Mouse (Mus musculus) heart, embryonic 10.5 days (tissue): Measurements from ENCODE around the gene Rnf31. TPM values are rescaled to one million over a fixed set of nuclear protein-coding genes. Genes with fewer than 3 reads are reported as not detected.
A peak's percentile ranks its signal among the peaks of the same experiment; 100 is the strongest.

Experiments used
- DNase-seq: peaks from one replicate; pipeline ENCODE4 v3.0.0-alpha.2; 2017; ENCODE audit warnings: low spot score
- H3K27ac ChIP-seq: fragments of 300-500 bp; sonication (generic); 2 replicates; pipeline ENCODE4 v1.5.1; 2016; ENCODE audit warnings: mild to moderate bottlenecking
- H3K27me3 ChIP-seq: fragments of 300-500 bp; sonication (generic); 2 replicates; pipeline ENCODE4 v1.6.1; 2016; ENCODE audit warnings: mild to moderate bottlenecking; ENCODE audit not compliant: poor library complexity, insufficient read depth, severe bottlenecking
- H3K36me3 ChIP-seq: fragments of 300-500 bp; sonication (generic); 2 replicates; pipeline ENCODE4 v1.6.1; 2016; ENCODE audit warnings: mild to moderate bottlenecking, moderate library complexity
- H3K4me1 ChIP-seq: fragments of 300-500 bp; sonication (generic); 2 replicates; pipeline ENCODE4 v1.6.1; 2016; ENCODE audit warnings: mild to moderate bottlenecking
- H3K4me3 ChIP-seq: fragments of 300-500 bp; sonication (generic); 2 replicates; pipeline ENCODE4 v1.5.1; 2016; ENCODE audit warnings: mild to moderate bottlenecking, moderate library complexity
- H3K9me3 ChIP-seq: fragments of 300-500 bp; sonication (generic); 2 replicates; pipeline ENCODE4 v1.6.1; 2016; ENCODE audit warnings: mild to moderate bottlenecking, moderate library complexity
- WGBS: fragments of 180-500 bp; shearing (Covaris S2); methylation state at CpG from one replicate; pipeline ENCODE4 v1.1.7; 2016; 5-methylcytosine and 5-hydroxymethylcytosine counted together
- polyA plus RNA-seq: library from polyadenylated mRNA; unstranded; fragments of >200 nt; fragmentation: Nextera tagmentation; extraction: Ambion mirVana; gene quantifications from 2 replicates; pipeline ENCODE4 v1.2.1, GENCODE M21; 2016

Rnf31 gene
- polyA plus RNA-seq: 14.4 and 21.9 TPM in 2 replicates

GRCm38 (mm10) chr14:55591331-55591891, at the start of gene Rnf31:
Rnf31 (plus strand) TSS chr14:55591708.
- WGBS: under 1% methylated on average over 33 of the region's 33 CpGs
- peak; percentile 98 for DNase-seq
- H3K27ac ChIP-seq: peak within 1 kb of the TSS; percentile 96
- peaks cover 40% of the 10 kb centered on the region for H3K36me3 ChIP-seq
- peaks cover 31% of the 10 kb centered on the region for H3K4me1 ChIP-seq
- H3K4me3 ChIP-seq: peak within 1 kb of the TSS; percentile 98
- no peaks in the 10 kb centered on the region for H3K27me3 ChIP-seq
- H3K9me3 ChIP-seq: no peaks in the 10 kb centered on the region

- no peak for DNase-seq
- WGBS: 91% methylated on average over 12 of the region's 12 CpGs
- no peak overlapping the region for H3K4me3 ChIP-seq
- peaks cover 24% of the 10 kb centered on the region for H3K4me1 ChIP-seq
- peaks cover 45% of the 10 kb centered on the region for H3K36me3 ChIP-seq
- H3K27me3 ChIP-seq: no peaks in the 10 kb centered on the region
- H3K27ac ChIP-seq: no peak overlapping the region
- H3K9me3 ChIP-seq: no peaks in the 10 kb centered on the region
These were observed 49.2 kb upstream of the Rnf31 start for GRCm38 (mm10) chr14:55542268-55542667.

GRCm38 (mm10) chr14:55544334-55544733, 47.2 kb upstream of the Rnf31 start:
- Histone ChIP-seq H3K36me3 (peaks cover 66% of the 10 kb centered on the region), H3K9me3 (no peaks in the 10 kb centered on the region), H3K27ac (no peak overlapping the region), H3K4me1 (peaks cover 24% of the 10 kb centered on the region), H3K4me3 (no peak overlapping the region), H3K27me3 (no peaks in the 10 kb centered on the region)
- no peak for DNase-seq
- 83% methylated on average over 9 of the region's 9 CpGs for WGBS

GRCm38 (mm10) chr14:55550191-55550590, 41.3 kb upstream of the Rnf31 start:
- Histone ChIP-seq H3K36me3 (peaks cover 48% of the 10 kb centered on the region), H3K4me3 (no peak overlapping the region), H3K9me3 (no peaks in the 10 kb centered on the region), H3K27ac (no peak overlapping the region), H3K27me3 (no peaks in the 10 kb centered on the region), H3K4me1 (no peaks in the 10 kb centered on the region)
- 86% methylated on average over 6 of the region's 6 CpGs for WGBS
- DNase-seq: no peak

GRCm38 (mm10) chr14:55551347-55551746, 40.2 kb upstream of the Rnf31 start:
- H3K36me3 ChIP-seq: peaks cover 38% of the 10 kb centered on the region

GRCm38 (mm10) chr14:55551794-55552193, 39.7 kb upstream of the Rnf31 start:
- no peak for DNase-seq
- Histone ChIP-seq H3K27me3 (no peaks in the 10 kb centered on the region), H3K4me3 (no peak overlapping the region), H3K27ac (no peak overlapping the region), H3K4me1 (0 out of 2 replicates have a peak, but pooled peaks cover 2% of the 10 kb centered on the region), H3K36me3 (peaks cover 34% of the 10 kb centered on the region), H3K9me3 (no peaks in the 10 kb centered on the region)
- WGBS: 84% methylated on average over 8 of the region's 8 CpGs

More at GRCm38 (mm10) chr14:55551347-55551746, 40.2 kb upstream of the Rnf31 start:
- Histone ChIP-seq H3K27me3 (no peaks in the 10 kb centered on the region), H3K27ac (no peak overlapping the region), H3K4me3 (no peak overlapping the region), H3K9me3 (no peaks in the 10 kb centered on the region), H3K4me1 (no peaks in the 10 kb centered on the region)
- 73% methylated on average over 5 of the region's 5 CpGs for WGBS
- DNase-seq: no peak

- no peaks in the 10 kb centered on the region for H3K27me3 ChIP-seq
- no peaks in the 10 kb centered on the region for H3K9me3 ChIP-seq
- H3K4me1 ChIP-seq: 0 out of 2 replicates have a peak, but pooled peaks cover 5% of the 10 kb centered on the region
- DNase-seq: no peak
- H3K4me3 ChIP-seq: no peak overlapping the region
- no peak overlapping the region for H3K27ac ChIP-seq
- peaks cover 6% of the 10 kb centered on the region for H3K36me3 ChIP-seq
These were observed 36.9 kb upstream of the Rnf31 start for GRCm38 (mm10) chr14:55554635-55555034.

GRCm38 (mm10) chr14:55555788-55556187, 35.7 kb upstream of the Rnf31 start:
- no peaks in the 10 kb centered on the region for H3K27me3 ChIP-seq
- H3K36me3 ChIP-seq: no peaks in the 10 kb centered on the region
- no peak overlapping the region for H3K27ac ChIP-seq
- peaks cover 5% of the 10 kb centered on the region; the same call in 1 of the 2 replicates for H3K4me1 ChIP-seq
- WGBS: 54% methylated on average over 3 of the region's 3 CpGs
- no peaks in the 10 kb centered on the region for H3K9me3 ChIP-seq
- no peak overlapping the region for H3K4me3 ChIP-seq
- no peak for DNase-seq

- peak; percentile 89 for DNase-seq
- peaks cover 16% of the 10 kb centered on the region for H3K4me1 ChIP-seq
- H3K9me3 ChIP-seq: no peaks in the 10 kb centered on the region
- H3K27me3 ChIP-seq: no peaks in the 10 kb centered on the region
- no peak overlapping the region for H3K4me3 ChIP-seq
- H3K27ac ChIP-seq: no peak overlapping the region
- H3K36me3 ChIP-seq: no peaks in the 10 kb centered on the region
- WGBS: 29% methylated on average over 5 of the region's 5 CpGs
These were observed 34.5 kb upstream of the Rnf31 start for GRCm38 (mm10) chr14:55557003-55557402.

GRCm38 (mm10) chr14:55557587-55557986, 33.9 kb upstream of the Rnf31 start:
- no peak for DNase-seq
- H3K4me3 ChIP-seq: no peak overlapping the region
- H3K27ac ChIP-seq: no peak overlapping the region
- WGBS: 81% methylated on average over 3 of the region's 3 CpGs
- H3K27me3 ChIP-seq: no peaks in the 10 kb centered on the region
- 0 out of 2 replicates have a peak, but pooled peaks cover under 1% of the 10 kb centered on the region for H3K36me3 ChIP-seq
- peaks cover 16% of the 10 kb centered on the region for H3K4me1 ChIP-seq
- H3K9me3 ChIP-seq: no peaks in the 10 kb centered on the region

- Histone ChIP-seq H3K4me3 (peak overlapping the region; percentile 77), H3K27ac (peak overlapping the region; percentile 98), H3K36me3 (peaks cover 14% of the 10 kb centered on the region; the same call in 1 of the 2 replicates), H3K4me1 (peaks cover 16% of the 10 kb centered on the region), H3K9me3 (no peaks in the 10 kb centered on the region), H3K27me3 (no peaks in the 10 kb centered on the region)
- no peak for DNase-seq
- 52% methylated on average over 6 of the region's 6 CpGs for WGBS
These were observed 32.6 kb upstream of the Rnf31 start for GRCm38 (mm10) chr14:55558740-55559448.

GRCm38 (mm10) chr14:55559799-55560201, 31.7 kb upstream of the Rnf31 start, which contains the start of gene Dcaf11:
Dcaf11 (plus strand) TSS chr14:55560006.
- WGBS: under 1% methylated on average over 27 of the region's 27 CpGs
- Histone ChIP-seq H3K27ac (peak within 1 kb of the TSS; percentile 98), H3K4me3 (peak within 1 kb of the TSS; percentile 77), H3K27me3 (no peaks in the 10 kb centered on the region), H3K36me3 (peaks cover 23% of the 10 kb centered on the region), H3K9me3 (no peaks in the 10 kb centered on the region), H3K4me1 (peaks cover 16% of the 10 kb centered on the region)
- DNase-seq: peak; percentile 97
